Mouse (Mus musculus) midbrain, embryonic 15.5 days (tissue): ENCODE measurements at regions not wholly inside any gene's neighbourhood (a gene's known extent, or its start where the extent isn't known, plus 50 kb on each side); places are given as distances from the start of the nearest gene placed in this dataset.

Experiments used
- ATAC-seq: fragments of 200-750 bp; cut with Nextera tagmentation; replicated peaks from 2 replicates; pipeline ENCODE4 v1.8.0; 2017; ENCODE audit warnings: moderate TSS enrichment
- H3K27ac ChIP-seq: fragments of 300-500 bp; sonication (generic); 2 replicates; pipeline ENCODE4 v1.5.1; 2015; ENCODE audit warnings: mild to moderate bottlenecking, inconsistent platforms
- H3K27me3 ChIP-seq: fragments of 300-500 bp; sonication (generic); replicated peaks from 2 replicates; pipeline ENCODE4 v1.6.1; 2015; ENCODE audit warnings: inconsistent platforms
- H3K36me3 ChIP-seq: fragments of 300-500 bp; sonication (generic); replicated peaks from 2 replicates; pipeline ENCODE4 v1.6.1; 2015; ENCODE audit warnings: inconsistent platforms
- H3K4me1 ChIP-seq: fragments of 300-500 bp; sonication (generic); 2 replicates; pipeline ENCODE4 v1.6.1; 2015; ENCODE audit warnings: inconsistent platforms
- H3K4me2 ChIP-seq: fragments of 300-500 bp; sonication (generic); 2 replicates; pipeline ENCODE4 v1.6.1; 2015; ENCODE audit warnings: inconsistent platforms, mild to moderate bottlenecking, moderate library complexity
- H3K4me3 ChIP-seq: fragments of 300-500 bp; sonication (generic); 2 replicates; pipeline ENCODE4 v1.5.1; 2015; ENCODE audit warnings: mild to moderate bottlenecking, inconsistent platforms
- H3K9ac ChIP-seq: fragments of 300-500 bp; sonication (generic); 2 replicates; pipeline ENCODE4 v1.6.1; 2015; ENCODE audit warnings: mild to moderate bottlenecking, inconsistent platforms
- H3K9me3 ChIP-seq: fragments of 300-500 bp; sonication (generic); 2 replicates; pipeline ENCODE4 v1.6.1; 2016; ENCODE audit warnings: inconsistent platforms
- WGBS: fragments of 180-500 bp; shearing (Covaris S2); methylation state at CpG from one replicate; pipeline ENCODE4 v1.1.7; 2015; ENCODE audit warnings: mixed read lengths; 5-methylcytosine and 5-hydroxymethylcytosine counted together

DNA sequence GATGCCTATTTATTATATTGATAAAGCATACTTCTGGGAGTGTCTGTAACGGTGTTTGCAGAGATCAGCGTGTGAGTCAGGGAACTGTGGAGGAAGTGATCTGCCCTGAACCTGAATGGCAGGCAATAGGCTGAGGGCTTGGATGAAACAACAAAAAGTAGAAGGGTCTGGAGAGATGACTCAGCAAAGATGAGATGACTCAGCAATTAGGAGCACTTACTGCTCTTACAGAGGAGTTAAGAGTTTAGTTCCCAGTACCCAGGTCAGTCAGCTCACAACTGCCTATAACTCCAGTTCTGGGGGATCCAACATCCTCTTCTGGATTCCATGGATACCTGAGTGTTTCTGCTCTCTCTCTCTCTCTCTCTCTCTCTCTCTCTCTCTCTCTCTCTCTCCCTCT, 277.6 kb downstream of the 3100002H09Rik start:
- Histone ChIP-seq H3K9ac (no peak overlapping the region), H3K4me3 (no peak overlapping the region), H3K9me3 (0 out of 2 replicates have a peak, but pooled peaks cover 3% of the 10 kb centered on the region), H3K4me1 (peaks cover 4% of the 10 kb centered on the region; the same call in 1 of the 2 replicates), H3K27me3 (peaks cover 12% of the 10 kb centered on the region; the same call in 1 of the 2 replicates), H3K4me2 (no peak overlapping the region), H3K36me3 (no peaks in the 10 kb centered on the region), H3K27ac (no peak overlapping the region)
- WGBS: 82% methylated on average over 2 of the region's 2 CpGs
- no peak for ATAC-seq

GRCm38 (mm10) chr4:124332416-124332815, 278.2 kb downstream of the 3100002H09Rik start:
- 91% methylated on average over 12 of the region's 12 CpGs for WGBS
- no peaks in the 10 kb centered on the region for H3K36me3 ChIP-seq
- no peak overlapping the region for H3K4me2 ChIP-seq
- no peak for ATAC-seq
- H3K4me3 ChIP-seq: no peak overlapping the region
- no peak overlapping the region for H3K27ac ChIP-seq
- H3K27me3 ChIP-seq: peaks cover 12% of the 10 kb centered on the region; the same call in 1 of the 2 replicates
- H3K4me1 ChIP-seq: peaks cover 4% of the 10 kb centered on the region; the same call in 1 of the 2 replicates
- no peak overlapping the region for H3K9ac ChIP-seq
- H3K9me3 ChIP-seq: 0 out of 2 replicates have a peak, but pooled peaks cover 3% of the 10 kb centered on the region

GRCm38 (mm10) chr4:124329107-124329771, 281.4 kb downstream of the 3100002H09Rik start:
- Histone ChIP-seq H3K4me1 (peaks cover 4% of the 10 kb centered on the region; the same call in 1 of the 2 replicates), H3K4me2 (no peak overlapping the region), H3K27ac (no peak overlapping the region), H3K36me3 (no peaks in the 10 kb centered on the region), H3K9ac (no peak overlapping the region), H3K9me3 (no peaks in the 10 kb centered on the region), H3K4me3 (no peak overlapping the region), H3K27me3 (peaks cover 15% of the 10 kb centered on the region; the same call in 1 of the 2 replicates)
- WGBS: 18% methylated on average over 15 of the region's 15 CpGs
- peak; percentile 66; the same call in 1 of the 2 replicates for ATAC-seq

GRCm38 (mm10) chr4:124326301-124326700, 284.3 kb downstream of the 3100002H09Rik start:
- no peaks in the 10 kb centered on the region for H3K36me3 ChIP-seq
- no peak overlapping the region for H3K4me3 ChIP-seq
- H3K4me1 ChIP-seq: peaks cover 4% of the 10 kb centered on the region; the same call in 1 of the 2 replicates
- no peak overlapping the region for H3K4me2 ChIP-seq
- H3K9me3 ChIP-seq: no peaks in the 10 kb centered on the region
- H3K27me3 ChIP-seq: peaks cover 8% of the 10 kb centered on the region; the same call in 1 of the 2 replicates
- no peak for ATAC-seq
- WGBS: 86% methylated on average over 9 of the region's 9 CpGs
- H3K9ac ChIP-seq: no peak overlapping the region
- H3K27ac ChIP-seq: no peak overlapping the region

GRCm38 (mm10) chr4:124323589-124323988, 287.0 kb downstream of the 3100002H09Rik start:
- Histone ChIP-seq H3K4me1 (no peaks in the 10 kb centered on the region), H3K9ac (no peak overlapping the region), H3K27ac (no peak overlapping the region), H3K36me3 (no peaks in the 10 kb centered on the region), H3K4me3 (no peak overlapping the region), H3K9me3 (no peaks in the 10 kb centered on the region), H3K4me2 (no peak overlapping the region), H3K27me3 (peaks cover 3% of the 10 kb centered on the region; the same call in 1 of the 2 replicates)
- no peak for ATAC-seq
- 74% methylated on average over 3 of the region's 3 CpGs for WGBS

DNA sequence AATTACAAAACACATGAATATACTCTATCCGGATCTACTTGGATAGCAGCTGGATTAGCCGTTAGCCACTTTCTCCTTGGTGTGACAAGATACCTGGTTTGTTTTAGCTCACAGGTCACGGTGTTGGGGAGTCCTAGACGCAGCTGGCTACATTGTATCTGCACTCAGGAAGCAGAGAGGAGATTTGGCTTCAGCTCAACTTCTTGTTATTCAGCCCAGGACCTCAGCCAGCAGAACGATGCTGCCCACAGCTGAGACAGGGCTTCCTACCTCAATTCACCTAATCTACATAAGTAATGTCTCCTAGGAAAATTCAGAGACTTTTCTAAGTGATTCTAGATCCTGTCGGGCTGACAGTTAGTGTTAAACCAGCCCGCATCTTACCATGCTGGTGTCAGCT, 289.4 kb downstream of the 3100002H09Rik start:
- Histone ChIP-seq H3K4me1 (no peaks in the 10 kb centered on the region), H3K4me2 (no peak overlapping the region), H3K9me3 (no peaks in the 10 kb centered on the region), H3K27me3 (peaks cover 6% of the 10 kb centered on the region; the same call in 1 of the 2 replicates), H3K4me3 (no peak overlapping the region), H3K27ac (no peak overlapping the region), H3K36me3 (no peaks in the 10 kb centered on the region), H3K9ac (no peak overlapping the region)
- 57% methylated on average over 7 of the region's 7 CpGs for WGBS
- no peak for ATAC-seq

DNA sequence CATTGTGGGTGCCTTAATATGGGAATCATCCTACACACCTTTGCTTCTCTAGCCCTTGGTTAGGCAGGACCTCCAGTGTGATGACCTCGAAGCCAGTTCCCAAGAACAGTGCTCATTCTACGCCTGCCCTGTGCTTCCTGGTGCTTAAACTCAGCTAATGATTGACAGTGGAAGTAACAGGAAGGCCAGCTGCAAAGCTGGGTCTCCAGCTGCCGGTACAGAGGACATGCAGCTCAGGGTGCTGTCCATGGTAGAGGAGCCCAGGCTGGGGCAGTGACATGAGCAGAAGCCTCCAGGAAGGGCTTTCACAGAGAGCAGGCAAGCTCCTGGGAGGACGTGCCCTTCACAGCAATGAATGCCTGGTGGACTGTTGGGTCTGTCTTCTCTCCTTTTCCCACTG, 293.6 kb downstream of the 3100002H09Rik start:
- H3K4me2 ChIP-seq: no peak overlapping the region
- H3K4me3 ChIP-seq: no peak overlapping the region
- H3K27ac ChIP-seq: no peak overlapping the region
- 45% methylated on average over 4 of the region's 4 CpGs for WGBS
- H3K4me1 ChIP-seq: no peaks in the 10 kb centered on the region
- H3K9ac ChIP-seq: no peak overlapping the region
- 0 out of 2 replicates have a peak, but pooled peaks cover 3% of the 10 kb centered on the region for H3K27me3 ChIP-seq
- H3K9me3 ChIP-seq: no peaks in the 10 kb centered on the region
- H3K36me3 ChIP-seq: no peaks in the 10 kb centered on the region
- ATAC-seq: no peak

GRCm38 (mm10) chr4:124311657-124312056, 298.9 kb downstream of the 3100002H09Rik start:
- Histone ChIP-seq H3K27ac (no peak overlapping the region), H3K4me1 (peaks cover 8% of the 10 kb centered on the region; the same call in 1 of the 2 replicates), H3K27me3 (no peaks in the 10 kb centered on the region), H3K4me3 (no peak overlapping the region), H3K9me3 (no peaks in the 10 kb centered on the region), H3K36me3 (no peaks in the 10 kb centered on the region), H3K9ac (no peak overlapping the region), H3K4me2 (no peak overlapping the region)
- ATAC-seq: no peak
- 81% methylated on average over 5 of the region's 5 CpGs for WGBS

- H3K36me3 ChIP-seq: no peaks in the 10 kb centered on the region
- WGBS: 17% methylated on average over 10 of the region's 10 CpGs
- no peaks in the 10 kb centered on the region for H3K9me3 ChIP-seq
- no peak overlapping the region for H3K4me3 ChIP-seq
- no peak for ATAC-seq
- peaks cover 15% of the 10 kb centered on the region; the same call in 1 of the 2 replicates for H3K4me1 ChIP-seq
- H3K27me3 ChIP-seq: no peaks in the 10 kb centered on the region
- H3K9ac ChIP-seq: no peak overlapping the region
- no peak overlapping the region; the same call in 1 of the 2 replicates for H3K27ac ChIP-seq
- H3K4me2 ChIP-seq: no peak overlapping the region
These were observed 300.0 kb downstream of the 3100002H09Rik start for GRCm38 (mm10) chr4:124310594-124310993.

DNA sequence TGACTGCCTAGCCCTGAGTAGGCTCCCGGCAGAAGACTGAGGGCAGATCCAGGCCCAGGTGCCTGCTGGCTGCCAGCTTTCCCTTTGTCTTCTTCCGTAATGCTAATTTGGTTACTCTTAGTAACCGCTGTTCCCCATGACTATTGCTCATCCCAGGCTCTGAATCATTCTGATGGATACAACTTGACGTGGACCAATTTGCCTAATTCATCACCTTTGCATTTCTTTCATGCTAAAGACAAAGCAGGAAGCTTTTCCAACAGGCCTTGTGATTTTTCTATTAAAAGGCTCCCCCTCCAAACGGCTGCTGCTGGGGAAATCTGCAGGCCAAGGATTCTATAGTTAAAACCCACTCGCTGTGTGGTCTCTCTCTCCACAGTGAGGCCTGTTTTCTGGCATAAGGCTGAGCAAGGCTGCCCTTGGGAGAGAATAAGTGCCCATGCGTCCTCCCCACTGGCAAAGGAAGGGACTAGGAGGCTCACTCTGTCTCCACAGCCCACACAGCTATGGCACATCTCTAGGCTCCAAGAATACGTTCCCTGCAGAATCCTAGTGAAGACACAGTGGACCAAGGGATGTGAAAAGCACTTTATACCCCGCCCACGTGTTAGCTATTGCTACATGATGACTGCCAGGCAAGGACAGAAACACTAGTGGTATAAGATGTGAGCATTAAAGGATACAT, 304.6 kb downstream of the 3100002H09Rik start:
- Histone ChIP-seq H3K27ac (no peak overlapping the region), H3K4me3 (no peak overlapping the region), H3K4me1 (peaks cover 17% of the 10 kb centered on the region; the same call in 1 of the 2 replicates), H3K9me3 (no peaks in the 10 kb centered on the region), H3K27me3 (no peaks in the 10 kb centered on the region), H3K4me2 (no peak overlapping the region), H3K9ac (no peak overlapping the region), H3K36me3 (no peaks in the 10 kb centered on the region)
- ATAC-seq: no peak
- WGBS: 45% methylated on average over 10 of the region's 10 CpGs

DNA sequence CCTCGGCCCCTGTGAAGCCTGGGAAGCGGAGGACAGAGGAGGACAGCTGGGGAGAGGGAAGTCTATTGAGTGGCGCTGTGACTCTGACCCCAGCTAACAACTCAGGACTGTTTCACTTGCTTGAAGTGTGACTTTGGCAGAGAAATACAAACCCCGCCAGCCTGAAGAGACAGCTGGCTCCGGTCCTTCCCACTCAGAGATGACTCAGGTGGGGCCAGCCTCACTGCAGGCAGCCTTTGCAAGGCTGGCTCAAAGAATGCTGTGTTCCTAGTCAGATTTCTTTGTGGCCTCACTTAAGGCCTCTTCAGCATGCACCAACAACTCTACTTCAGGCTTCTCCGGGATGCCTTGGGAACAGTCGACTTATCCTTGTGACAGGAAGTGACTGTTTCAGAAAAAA, 307.7 kb downstream of the 3100002H09Rik start:
- no peak overlapping the region for H3K27ac ChIP-seq
- WGBS: 43% methylated on average over 7 of the region's 7 CpGs
- no peaks in the 10 kb centered on the region for H3K36me3 ChIP-seq
- ATAC-seq: no peak
- H3K9me3 ChIP-seq: no peaks in the 10 kb centered on the region
- H3K4me1 ChIP-seq: peaks cover 9% of the 10 kb centered on the region; the same call in 1 of the 2 replicates
- no peak overlapping the region for H3K4me2 ChIP-seq
- no peak overlapping the region for H3K9ac ChIP-seq
- H3K4me3 ChIP-seq: no peak overlapping the region
- H3K27me3 ChIP-seq: no peaks in the 10 kb centered on the region

DNA sequence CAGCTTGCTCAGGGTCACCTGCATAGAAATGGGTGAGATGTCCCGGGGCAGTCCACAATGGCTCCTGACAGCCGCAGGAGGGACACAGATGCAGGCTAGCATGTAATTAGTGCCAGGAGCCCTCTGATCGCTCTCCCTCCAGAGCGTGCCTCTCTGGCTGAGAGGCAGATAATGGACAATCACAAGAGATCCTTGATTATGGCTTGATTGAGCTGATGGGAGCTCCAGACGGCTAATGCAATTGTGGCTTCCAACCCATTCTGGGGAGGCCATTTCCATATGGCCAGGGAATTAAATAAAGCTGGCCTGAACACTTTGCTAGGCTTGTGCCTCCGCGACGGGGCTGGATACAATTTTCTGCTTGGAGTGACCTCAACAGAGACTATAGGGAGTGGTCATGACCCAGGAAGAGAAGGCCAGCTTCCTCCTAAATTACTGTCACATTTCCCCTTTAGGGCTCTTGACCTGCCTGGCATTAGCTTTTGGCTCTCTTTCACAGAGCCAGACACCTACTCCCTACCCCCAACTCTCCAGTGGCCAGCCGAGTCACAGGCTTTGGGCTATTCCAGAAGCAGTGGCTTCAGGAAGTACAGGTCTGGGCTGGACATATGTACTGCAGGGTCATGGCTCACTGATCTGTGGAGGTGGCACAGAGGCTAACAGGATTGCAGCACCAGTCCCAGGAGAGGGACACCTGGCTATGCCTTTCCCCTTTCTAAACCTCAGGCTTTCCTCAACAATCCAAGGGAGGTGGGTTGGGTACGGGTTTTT, 311.8 kb downstream of the 3100002H09Rik start:
- H3K27ac ChIP-seq: no peak overlapping the region
- no peaks in the 10 kb centered on the region for H3K9me3 ChIP-seq
- H3K36me3 ChIP-seq: no peaks in the 10 kb centered on the region
- no peaks in the 10 kb centered on the region for H3K27me3 ChIP-seq
- no peak overlapping the region for H3K4me3 ChIP-seq
- no peak overlapping the region for H3K4me2 ChIP-seq
- ATAC-seq: no peak
- H3K9ac ChIP-seq: no peak overlapping the region
- 27% methylated on average over 10 of the region's 10 CpGs for WGBS
- no peaks in the 10 kb centered on the region for H3K4me1 ChIP-seq
